8 mouse cellular contexts compared by ENCODE assay signal in the genomic region with DNA sequence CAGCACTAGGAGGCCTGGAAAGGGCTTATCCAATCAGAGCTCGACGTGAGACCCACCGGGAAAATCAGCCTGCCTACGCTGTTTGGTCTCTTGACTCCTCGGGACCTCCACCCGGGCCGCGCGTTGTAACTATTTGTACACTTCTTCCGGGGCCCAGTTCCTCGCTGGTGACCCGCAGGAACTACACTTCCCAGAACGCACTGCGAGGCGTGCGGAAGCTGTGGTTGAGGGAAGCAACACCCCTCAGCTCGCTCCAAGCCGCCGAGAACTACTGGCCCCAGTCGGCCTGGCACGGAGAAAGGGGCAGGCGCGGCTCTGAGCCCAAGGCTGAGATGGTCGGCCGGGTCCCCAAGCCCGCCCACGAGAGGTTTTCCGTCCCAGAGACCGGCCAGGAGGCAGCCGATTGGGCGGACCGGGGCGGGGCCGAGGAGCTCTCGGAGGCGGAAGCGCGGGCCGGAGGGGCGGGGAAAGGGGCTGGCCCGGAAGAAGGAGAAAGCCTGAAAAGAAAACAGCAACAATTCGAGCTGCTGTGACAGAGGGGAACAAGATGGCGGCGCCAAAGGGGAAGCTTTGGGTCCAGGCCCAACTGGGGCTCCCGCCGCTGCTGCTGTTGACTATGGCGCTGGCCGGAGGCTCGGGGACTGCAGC. TPM values are rescaled to one million over a fixed set of nuclear protein-coding genes. Genes with fewer than 3 reads are reported as not detected.
A peak's percentile ranks its signal among the peaks of the same experiment; 100 is the strongest.
DNase-seq lines count a peak whose midpoint lies in the region; ATAC-seq and TF ChIP-seq lines count a peak whose summit lies in the region.

A gene (plus strand): TSS at position 218 of the 648 bp plus-strand sequence.

- DNase-seq in 416B (ENCODE audit: low read depth) = peak; percentile 97
- DNase-seq in heart, adult 8-10 months (ENCODE audit: low spot score) = peak; percentile 98
- peak; percentile 99 for DNase-seq in kidney, adult 9 months
- peak; percentile 94 for DNase-seq in limb, embryonic 14.5 days (ENCODE audit: low spot score)
- DNase-seq in midbrain, postnatal 0 days (ENCODE audit: low spot score) = peak; percentile 96
- DNase-seq in spleen, postnatal 14 days (ENCODE audit: low spot score in 2 of 2) = peak; percentile 89 to 94

- peak; percentile 76 for TF ChIP-seq POLR2A in bone marrow, adult 2 months (IDR thresholded peaks at IDR 0.05; ENCODE audit: borderline replicate concordance, control insufficient read depth, low read depth, low read length)
- 0 out of 2 replicates have a peak, but pooled peaks have one; percentile 39 for TF ChIP-seq POLR2A in limb, embryonic 14.5 days (IDR thresholded peaks at IDR 0.05; ENCODE audit: borderline replicate concordance, extremely low read depth, insufficient read depth, insufficient read length)

- H3K4me1 ChIP-seq in bone marrow, adult 2 months (ENCODE audit: control insufficient read depth, insufficient read depth, low read length) = no peaks in the 10 kb centered on the region; the same call in 1 of the 2 replicates
- peaks cover 38% of the 10 kb centered on the region for H3K4me1 ChIP-seq in embryonic facial prominence, embryonic 15.5 days
- peaks cover 30% of the 10 kb centered on the region for H3K4me1 ChIP-seq in limb, embryonic 14.5 days (ENCODE audit: control insufficient read depth, insufficient read depth, low read length)
- H3K4me1 ChIP-seq in midbrain, postnatal 0 days (ENCODE audit: insufficient read depth, low read length) = peaks cover 7% of the 10 kb centered on the region; the same call in 1 of the 2 replicates

- peak within 1 kb of the TSS; percentile 92 for H3K9ac ChIP-seq in embryonic facial prominence, embryonic 15.5 days
- peak within 1 kb of the TSS; percentile 77 for H3K9ac ChIP-seq in limb, embryonic 14.5 days (ENCODE audit: low read depth, low read length, severe bottlenecking)
- peak within 1 kb of the TSS; percentile 80 for H3K9ac ChIP-seq in midbrain, postnatal 0 days (replicated peaks; ENCODE audit: low read length, poor library complexity, severe bottlenecking)

- H3K27ac ChIP-seq in bone marrow, adult 2 months (ENCODE audit: control insufficient read depth, insufficient read depth, low read depth, low read length, poor library complexity) = peak within 1 kb of the TSS; percentile 99
- peak within 1 kb of the TSS; percentile 98 for H3K27ac ChIP-seq in embryonic facial prominence, embryonic 15.5 days (replicated peaks)
- peak within 1 kb of the TSS; percentile 93 for H3K27ac ChIP-seq in limb, embryonic 14.5 days (replicated peaks; ENCODE audit: low read depth, low read length)
- peak within 1 kb of the TSS; percentile 96 for H3K27ac ChIP-seq in midbrain, postnatal 0 days (ENCODE audit: low read depth, low read length)

- no peaks in the 10 kb centered on the region for H3K9me3 ChIP-seq in embryonic facial prominence, embryonic 15.5 days (replicated peaks)
- H3K9me3 ChIP-seq in limb, embryonic 14.5 days (ENCODE audit: control insufficient read depth, low read length) = no peaks in the 10 kb centered on the region
- H3K9me3 ChIP-seq in midbrain, postnatal 0 days (ENCODE audit: low read length) = no peaks in the 10 kb centered on the region

- WGBS in bone marrow, adult 2 months = under 1% methylated on average over 48 of the region's 49 CpGs
- under 1% methylated on average over 49 of the region's 49 CpGs for WGBS in embryonic facial prominence, embryonic 15.5 days
- under 1% methylated on average over 45 of the region's 49 CpGs for WGBS in limb, embryonic 14.5 days
- WGBS in midbrain, postnatal 0 days = 1% methylated on average over 49 of the region's 49 CpGs

- peaks cover 16% of the 10 kb centered on the region; the same call in 1 of the 2 replicates for H3K36me3 ChIP-seq in embryonic facial prominence, embryonic 15.5 days
- H3K36me3 ChIP-seq in limb, embryonic 14.5 days (ENCODE audit: control insufficient read depth, insufficient read depth, low read length) = peaks cover 11% of the 10 kb centered on the region
- H3K36me3 ChIP-seq in midbrain, postnatal 0 days (ENCODE audit: insufficient read depth, low read length) = peaks cover 5% of the 10 kb centered on the region

- ATAC-seq in embryonic facial prominence, embryonic 15.5 days (ENCODE audit: insufficient number of reproducible peaks, low FRiP score, low TSS enrichment, low read depth) = peak; percentile 95
- peak; percentile 94 for ATAC-seq in limb, embryonic 14.5 days (ENCODE audit: low FRiP score, low read depth)
- peak; percentile 96 for ATAC-seq in midbrain, postnatal 0 days (ENCODE audit: low FRiP score)

- H3K4me2 ChIP-seq in embryonic facial prominence, embryonic 15.5 days (replicated peaks) = peak within 1 kb of the TSS; percentile 64
- H3K4me2 ChIP-seq in limb, embryonic 14.5 days (replicated peaks; ENCODE audit: low read depth, low read length, severe bottlenecking) = peak within 1 kb of the TSS; percentile 65
- H3K4me2 ChIP-seq in midbrain, postnatal 0 days (ENCODE audit: low read depth, low read length, poor library complexity, severe bottlenecking) = peak within 1 kb of the TSS; percentile 53

- no peaks in the 10 kb centered on the region for H3K27me3 ChIP-seq in embryonic facial prominence, embryonic 15.5 days
- H3K27me3 ChIP-seq in limb, embryonic 14.5 days (ENCODE audit: control insufficient read depth, insufficient read depth, low read length) = no peaks in the 10 kb centered on the region
- no peaks in the 10 kb centered on the region for H3K27me3 ChIP-seq in midbrain, postnatal 0 days (ENCODE audit: insufficient read depth, low read length)

- peak within 1 kb of the TSS; percentile 98 for H3K4me3 ChIP-seq in bone marrow, adult 2 months (replicated peaks; ENCODE audit: control insufficient read depth, low read depth, low read length)
- H3K4me3 ChIP-seq in embryonic facial prominence, embryonic 15.5 days (replicated peaks) = peak within 1 kb of the TSS; percentile 99
- peak within 1 kb of the TSS; percentile 71 for H3K4me3 ChIP-seq in limb, embryonic 14.5 days (replicated peaks; ENCODE audit: low read length)
- peak within 1 kb of the TSS; percentile 95 for H3K4me3 ChIP-seq in midbrain, postnatal 0 days (ENCODE audit: low read depth, low read length)

- TF ChIP-seq CTCF in bone marrow, adult 2 months (IDR thresholded peaks at IDR 0.05; ENCODE audit: control insufficient read depth, insufficient read depth, low read length) = no peak
- TF ChIP-seq CTCF in midbrain, postnatal 0 days (IDR thresholded peaks at IDR 0.05) = no peak

RNA-seq across cellular contexts. Expression of the gene that starts here (rescaled TPM):
- 30.6 and 44.6 TPM in 2 replicates for polyA plus RNA-seq in bone marrow, adult 2 months (2011; ENCODE audit: insufficient read depth, insufficient read length, low replicate concordance, missing spikeins)
- 583 and 621 TPM in 2 replicates for polyA plus RNA-seq in embryonic facial prominence, embryonic 15.5 days (2015; fragmentation: Nextera tagmentation; extraction: Ambion mirVana)
- total RNA-seq in heart, adult 8-10 months (2022) = 100 to 1,000 TPM; 121 to 126 (median 122) TPM
- 235 and 264 TPM in 2 replicates for polyA plus RNA-seq in limb, embryonic 14.5 days (2012; rRNA removed)
- polyA plus RNA-seq in limb, embryonic 14.5 days (2014; fragmentation: Nextera tagmentation; extraction: Ambion mirVana) = 441 and 468 TPM in 2 replicates
- total RNA-seq in midbrain, postnatal 0 days (2014; rRNA removed) = 127 and 153 TPM in 2 replicates
- polyA plus RNA-seq in midbrain, postnatal 0 days (2015; fragmentation: Nextera tagmentation; extraction: Ambion mirVana) = 338 and 347 TPM in 2 replicates

Comparison
In these comparisons a context has a peak if more than half of its experiments do, and no peak if none do; other contexts are left out.
1. Peak in every context shown above with its lines: DNase-seq, ATAC-seq, H3K4me3 ChIP-seq and H3K27ac ChIP-seq.